Mouse (Mus musculus) frontal cortex, postnatal 25 days (tissue): ENCODE data around the gene Ppp5c.
A peak's percentile ranks its signal among the peaks of the same experiment; 100 is the strongest.
"Not testable (repeated sequence)": the region's sequence is repeated elsewhere in the genome, so short reads cannot be mapped to it uniquely, and the experiment has no call there.

ENCODE experiments used
- DNase-seq, 2 experiments: peaks; one replicate each; pipeline ENCODE4 v3.0.0; 2022; ENCODE audit warnings: low spot score in 2 of 2

Gene Ppp5c

DNA sequence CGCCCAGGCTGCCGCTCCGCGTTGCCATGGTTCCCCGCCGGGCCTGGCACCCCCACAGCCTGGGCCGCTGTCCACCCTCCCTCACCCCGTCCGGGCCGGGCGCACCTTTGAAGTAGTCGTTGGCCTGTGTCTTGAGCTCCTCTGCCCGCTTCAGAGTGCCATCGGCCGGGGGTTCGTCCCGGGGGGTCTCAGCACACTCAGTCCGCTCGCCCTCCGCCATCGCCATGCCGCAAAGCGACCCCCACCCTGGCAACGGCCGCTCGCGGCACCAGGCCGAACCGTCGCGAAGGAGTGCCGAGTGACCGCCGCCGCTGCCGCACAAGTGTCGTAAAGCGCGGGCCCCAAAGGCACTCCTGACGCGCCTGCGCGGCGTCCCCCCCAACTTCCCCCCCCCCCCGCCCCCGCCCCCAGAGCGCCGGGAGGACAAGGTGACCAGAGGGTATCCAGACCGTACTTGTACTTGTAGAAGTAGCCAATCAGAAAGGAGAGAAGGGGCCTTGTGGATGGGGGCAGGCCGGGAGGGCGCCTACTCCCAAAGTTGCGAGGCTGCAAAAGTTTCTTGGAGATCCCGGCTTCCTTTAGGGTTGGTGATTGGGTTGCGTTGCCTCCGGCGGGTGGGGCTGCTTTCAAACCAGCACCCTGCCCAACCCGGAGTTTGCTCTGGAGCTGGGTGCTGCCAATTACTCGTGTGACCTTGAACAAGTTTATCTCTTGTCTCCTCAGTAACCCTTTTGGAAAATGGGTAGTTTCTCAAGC, at the start of gene Ppp5c:
Ppp5c (minus strand) TSS at position 337 of the 756 bp plus-strand sequence.
- DNase-seq = peak; percentile 73 to 86

DNA sequence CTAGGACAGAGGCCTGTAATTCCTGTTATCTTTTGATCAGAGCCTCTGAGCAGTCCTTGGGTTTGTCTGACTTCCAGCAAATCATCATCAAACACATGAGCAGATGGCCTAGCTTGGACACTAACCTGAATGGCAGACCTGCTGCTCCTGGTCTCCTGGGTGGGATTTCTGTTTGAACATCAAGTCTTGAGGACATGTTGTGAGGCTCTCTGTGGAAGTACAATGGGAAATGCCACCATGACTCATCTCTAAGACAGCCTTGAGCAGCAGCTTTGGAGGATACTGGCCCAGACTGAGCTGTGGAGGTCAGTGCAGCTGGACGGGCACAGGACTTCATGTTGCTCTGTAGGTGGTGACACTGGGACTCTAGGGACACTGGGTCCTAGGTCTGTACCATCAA, 48.8 kb upstream of the Ppp5c start:
- no peak for DNase-seq

DNA sequence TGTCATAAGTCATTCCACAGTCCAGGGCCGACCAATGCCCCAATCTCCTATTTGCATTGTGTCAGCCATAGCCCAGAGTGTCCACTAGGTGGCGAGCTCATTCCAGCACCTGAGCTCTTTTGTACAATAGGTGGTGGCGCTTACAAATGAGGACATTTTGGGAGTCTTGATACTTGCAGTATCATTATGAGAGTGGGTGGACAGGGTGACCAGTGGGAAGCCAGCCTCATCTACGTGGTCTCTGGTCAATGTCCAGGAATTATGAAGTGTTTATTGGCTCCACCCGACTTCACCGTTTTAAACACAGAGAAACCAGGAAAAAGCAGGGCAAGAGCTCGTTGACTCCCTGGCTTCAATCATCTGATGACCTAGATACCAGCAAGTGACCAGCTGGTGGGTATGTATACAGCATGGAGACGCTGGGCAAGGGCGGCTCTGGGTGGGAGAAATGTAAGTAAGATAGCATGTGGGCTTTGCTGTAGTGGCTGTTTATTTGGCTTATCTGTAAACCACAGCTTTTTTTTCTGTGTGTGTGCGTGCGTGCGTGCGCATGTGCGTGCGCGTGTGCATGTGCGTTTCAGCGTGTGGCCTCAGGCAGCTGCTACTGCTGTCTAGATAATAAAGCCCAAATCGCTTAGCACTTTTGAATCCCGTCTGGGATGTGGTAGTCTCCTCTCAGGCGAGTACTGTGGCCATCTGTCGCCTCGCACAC, 46.3 kb upstream of the Ppp5c start, which contains the start of gene Psg16:
Psg16 (plus strand) TSS at position 137 of the 712 bp plus-strand sequence.
- DNase-seq = peak; percentile 38 to 55

DNA sequence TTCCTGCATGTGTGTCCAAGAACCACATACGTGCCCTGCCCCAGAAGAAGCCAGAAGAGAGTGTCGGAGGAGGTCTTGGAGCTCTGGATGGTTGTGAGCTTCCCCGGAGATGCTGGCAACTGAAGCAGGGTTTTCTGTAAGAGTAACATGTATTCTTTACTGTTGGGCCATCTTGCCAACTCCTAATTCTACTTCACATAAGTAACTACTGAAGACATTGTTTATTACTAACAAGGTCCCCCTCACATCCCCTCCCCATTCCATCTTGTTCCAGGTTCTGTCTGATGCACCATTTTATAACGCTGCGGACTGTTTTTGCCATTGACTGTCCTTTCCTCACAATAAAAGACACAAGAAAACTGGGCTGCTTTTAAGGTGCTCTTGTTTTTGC, 45.8 kb upstream of the Ppp5c start:
- DNase-seq = no peak

DNA sequence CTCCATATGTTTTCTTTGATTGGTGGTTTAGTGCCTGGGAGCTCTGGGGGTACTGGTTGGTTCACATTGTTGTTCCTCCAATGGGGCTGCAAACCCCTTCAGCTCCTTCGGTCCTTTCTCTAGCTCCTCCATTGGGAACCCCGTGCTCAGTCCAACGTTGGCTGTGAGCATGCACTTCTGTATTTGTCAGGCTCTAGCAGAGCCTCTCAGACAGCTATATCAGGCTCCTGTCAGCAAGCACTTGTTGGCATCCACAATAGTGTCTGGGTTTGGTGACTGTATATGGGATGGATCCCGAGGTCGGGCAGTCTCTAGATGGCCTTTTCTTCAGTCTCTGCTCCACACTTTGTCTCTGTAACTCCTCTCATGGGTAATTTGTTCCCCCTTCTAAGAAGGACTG, 39.9 kb upstream of the Ppp5c start:
- not testable (repeated sequence) for DNase-seq

DNA sequence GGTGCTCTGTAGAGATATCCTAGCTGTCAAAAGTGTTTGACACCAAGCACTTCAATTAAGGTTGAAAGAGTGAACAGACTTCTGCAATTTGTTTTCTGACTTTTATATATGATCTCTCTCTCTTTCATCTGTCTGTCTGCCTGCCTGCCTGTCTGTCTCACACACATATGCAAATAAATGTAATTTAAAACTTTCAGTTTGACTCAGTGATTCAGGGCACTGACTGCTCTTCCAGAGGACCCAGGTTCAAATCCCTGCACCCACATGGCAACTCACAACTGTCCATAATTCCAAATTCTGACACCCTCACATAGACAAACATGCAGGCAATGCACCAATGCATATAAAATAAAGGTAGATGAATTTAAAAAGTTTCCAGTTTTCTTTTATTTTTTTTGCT, 39.3 kb upstream of the Ppp5c start:
- no peak for DNase-seq

DNA sequence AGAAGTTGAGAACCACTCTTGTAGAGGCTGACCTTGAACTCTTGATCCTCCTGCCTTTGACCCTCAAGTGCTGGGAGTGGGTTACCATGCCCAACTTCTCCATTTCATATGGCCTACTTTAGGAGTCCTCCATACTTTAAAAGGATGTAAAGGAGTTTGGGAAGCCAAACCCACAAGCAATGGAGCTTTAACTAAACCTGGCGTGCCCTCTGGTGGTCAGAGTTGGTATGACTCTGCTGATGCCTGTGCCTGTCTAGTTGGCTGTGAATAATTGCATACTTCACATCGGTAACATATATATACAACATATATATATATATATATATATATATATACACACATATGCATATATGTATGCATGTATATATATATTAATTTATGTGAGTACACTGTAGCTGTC, 38.7 kb upstream of the Ppp5c start:
- peak; percentile 93 to 97 for DNase-seq

DNA sequence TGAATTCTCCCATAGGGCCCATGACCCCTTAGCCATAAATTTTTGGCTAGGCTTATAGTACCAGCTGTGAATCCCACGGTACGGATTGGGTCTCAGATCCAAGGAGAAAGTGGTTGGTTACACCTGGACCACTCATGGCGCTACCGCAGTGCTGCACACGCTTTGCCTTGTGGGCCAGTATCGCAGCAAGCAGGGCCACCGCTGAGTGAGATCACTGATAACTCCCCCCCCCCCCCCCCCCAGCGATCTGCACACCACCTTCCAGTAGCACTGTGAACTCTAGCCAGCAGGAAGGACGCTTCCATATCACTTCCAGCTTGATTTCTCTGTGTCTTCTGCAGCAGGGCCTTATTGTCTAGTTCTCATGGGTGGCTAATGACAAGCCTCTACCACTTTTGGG, 37.9 kb upstream of the Ppp5c start:
- no peak for DNase-seq

DNA sequence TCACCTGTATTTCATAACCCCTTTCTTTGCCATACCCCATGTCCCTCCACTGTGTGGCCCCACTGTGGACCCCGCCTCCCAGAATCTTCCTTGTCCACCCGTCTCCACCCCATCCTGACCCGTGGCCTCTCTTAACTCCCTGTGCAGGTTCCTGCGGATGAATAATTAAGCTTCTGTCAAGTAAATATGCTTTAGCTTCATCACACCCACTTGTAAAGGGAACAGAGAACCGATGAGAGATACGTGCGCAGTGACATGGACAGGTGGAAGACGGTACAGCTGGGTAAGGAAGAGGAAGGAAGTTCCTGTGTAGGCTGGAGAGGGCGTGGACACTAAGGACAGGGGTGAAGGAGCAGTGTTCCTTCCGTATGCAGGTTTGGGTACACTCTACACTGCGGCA, 35.1 kb upstream of the Ppp5c start:
- no peak for DNase-seq

DNA sequence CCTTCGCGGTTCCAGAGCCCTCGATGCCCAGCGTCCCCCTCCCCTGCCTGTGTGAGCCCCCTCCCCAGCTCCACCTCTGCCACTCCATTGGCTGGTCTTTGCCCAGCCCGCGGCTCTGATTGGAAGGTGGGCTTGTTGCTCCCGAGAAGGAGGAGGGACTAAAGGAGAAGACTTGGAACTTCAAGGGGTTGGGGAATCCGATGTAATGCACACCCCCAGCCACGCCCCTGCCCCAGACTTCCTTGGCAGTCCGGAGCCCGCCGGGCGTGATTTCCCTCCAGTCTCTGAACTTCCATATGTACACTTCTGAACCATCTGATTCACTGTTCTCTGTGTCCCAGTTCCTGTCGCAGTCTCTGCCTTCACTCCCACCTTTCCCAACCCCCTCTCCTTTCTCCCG, 34.7 kb upstream of the Ppp5c start, which contains the start of gene Hif3a:
Hif3a (minus strand) TSS at position 39 of the 400 bp plus-strand sequence.
- DNase-seq = no peak

DNA sequence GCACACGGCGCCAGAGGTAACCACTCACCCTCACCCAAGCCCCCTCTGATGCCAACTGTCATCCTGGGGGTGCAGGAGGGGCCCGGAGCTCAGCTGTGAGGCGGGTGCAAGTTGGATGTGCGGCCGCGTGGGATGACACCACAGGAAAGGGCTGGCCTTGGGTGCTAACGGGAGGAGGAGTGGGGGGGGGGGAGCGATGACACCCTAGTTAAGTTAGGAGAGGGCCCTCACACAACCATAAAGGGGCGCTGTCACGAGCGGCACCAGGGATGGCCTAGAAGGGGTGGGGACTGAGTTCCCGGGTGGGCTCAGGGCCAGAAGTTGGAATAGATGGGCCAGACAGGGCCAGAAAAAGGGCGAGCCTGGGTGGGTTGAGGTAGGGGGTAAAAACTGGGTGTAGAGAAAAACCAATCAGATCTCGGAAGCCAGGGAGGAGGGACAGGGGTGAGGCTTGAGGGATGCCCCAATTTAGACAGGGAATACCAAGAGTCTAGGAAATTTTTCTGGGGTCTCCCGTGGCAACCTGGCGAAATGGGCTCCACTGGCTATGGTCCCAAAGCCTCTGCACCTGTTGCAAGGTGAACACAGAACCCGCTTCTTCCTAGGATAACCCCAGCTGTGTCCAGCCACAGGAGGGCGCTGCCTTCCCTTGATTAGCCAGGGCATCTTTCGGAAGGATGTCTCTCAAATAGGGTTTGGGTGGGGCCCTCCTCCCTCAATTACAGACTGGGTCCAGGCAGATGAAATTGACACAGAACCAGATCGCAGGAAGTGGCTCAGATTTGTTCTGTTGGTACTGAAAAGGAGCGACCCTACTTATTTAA, 33.3 kb upstream of the Ppp5c start:
- no peak for DNase-seq

DNA sequence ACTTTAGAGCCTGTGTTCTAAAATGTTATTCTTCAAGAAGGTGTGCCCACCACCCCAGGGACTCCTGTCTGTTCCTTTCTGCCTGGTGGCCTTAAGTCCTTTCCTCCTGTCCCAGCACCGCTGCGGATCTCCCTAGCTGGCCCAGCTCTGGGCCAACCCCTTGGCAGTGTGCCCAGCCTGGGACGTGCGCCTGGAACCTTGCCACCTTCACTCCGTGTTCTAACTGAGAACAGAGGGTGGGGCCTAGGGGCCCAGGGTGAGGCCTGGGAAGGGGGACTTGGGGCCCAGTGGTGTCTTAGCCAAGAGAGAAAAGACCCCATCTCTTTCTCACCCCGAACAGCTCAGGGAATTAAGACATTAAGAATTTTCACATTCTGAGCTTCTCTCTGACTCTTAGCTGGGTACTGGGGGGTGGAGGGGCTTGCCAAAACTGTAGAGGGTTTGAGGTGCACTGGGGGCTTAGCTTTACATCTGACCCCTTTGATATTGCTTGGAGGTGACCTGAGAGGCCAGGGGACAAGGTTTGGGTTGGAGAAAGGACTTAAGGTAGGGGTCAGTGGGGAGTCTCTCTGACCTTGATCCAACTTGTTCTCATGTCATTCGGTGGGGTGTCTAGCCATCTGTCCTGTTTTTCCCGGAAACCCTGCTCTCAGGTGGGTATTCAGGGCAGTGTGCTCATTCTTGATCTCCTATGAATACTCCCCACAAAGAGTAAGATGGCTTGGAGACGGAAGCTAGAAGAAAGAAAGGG, 32.5 kb upstream of the Ppp5c start:
- DNase-seq = peak; percentile 81 to 86

DNA sequence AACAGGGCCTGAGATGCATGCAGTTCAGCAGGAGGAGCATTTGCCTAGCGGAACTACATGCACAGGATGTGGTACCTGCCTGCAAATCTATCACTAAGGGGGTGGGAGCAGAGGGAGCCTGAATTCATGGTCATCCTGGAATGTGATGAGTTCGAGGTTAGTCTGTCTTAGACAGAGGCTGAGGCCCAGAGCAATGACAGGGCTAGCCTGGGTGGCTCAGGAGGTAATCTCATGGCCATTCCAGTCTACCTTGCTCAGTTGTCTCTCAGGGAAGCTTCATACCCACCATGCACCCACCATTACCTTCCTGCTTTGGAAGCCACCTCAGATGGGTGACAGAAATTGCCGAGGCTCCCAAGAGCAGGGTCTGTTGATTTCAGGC, 31.7 kb upstream of the Ppp5c start:
- no peak for DNase-seq

DNA sequence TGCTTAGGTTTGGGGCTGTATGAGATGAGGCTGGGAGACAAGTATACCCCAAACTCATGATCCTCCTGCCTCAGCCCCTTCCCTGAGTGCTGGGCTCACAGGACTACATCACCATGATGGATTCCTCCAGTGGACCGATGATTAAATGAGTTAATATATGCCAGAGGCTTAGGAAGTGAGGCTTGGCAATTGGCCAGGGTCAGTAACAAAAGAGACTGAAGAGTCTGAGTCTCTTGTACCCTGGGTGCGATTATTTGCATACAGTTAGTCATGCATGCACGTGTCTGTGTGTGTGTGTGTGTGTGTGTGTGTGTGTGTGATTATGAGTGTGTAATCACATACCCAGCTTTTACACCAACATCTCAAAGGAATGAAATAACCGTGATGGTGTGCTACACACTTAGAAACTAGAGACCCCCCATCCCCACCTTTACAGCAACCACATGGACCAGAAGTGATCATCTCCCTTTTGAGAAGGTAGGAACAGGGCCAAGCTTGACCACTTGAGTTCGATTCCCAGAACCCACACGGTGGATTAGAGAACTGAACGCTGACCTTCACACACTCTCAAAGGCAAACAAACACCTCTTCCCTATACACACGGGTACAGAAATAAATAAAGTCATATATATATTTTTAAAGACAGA, 31.2 kb upstream of the Ppp5c start:
- DNase-seq = no peak

DNA sequence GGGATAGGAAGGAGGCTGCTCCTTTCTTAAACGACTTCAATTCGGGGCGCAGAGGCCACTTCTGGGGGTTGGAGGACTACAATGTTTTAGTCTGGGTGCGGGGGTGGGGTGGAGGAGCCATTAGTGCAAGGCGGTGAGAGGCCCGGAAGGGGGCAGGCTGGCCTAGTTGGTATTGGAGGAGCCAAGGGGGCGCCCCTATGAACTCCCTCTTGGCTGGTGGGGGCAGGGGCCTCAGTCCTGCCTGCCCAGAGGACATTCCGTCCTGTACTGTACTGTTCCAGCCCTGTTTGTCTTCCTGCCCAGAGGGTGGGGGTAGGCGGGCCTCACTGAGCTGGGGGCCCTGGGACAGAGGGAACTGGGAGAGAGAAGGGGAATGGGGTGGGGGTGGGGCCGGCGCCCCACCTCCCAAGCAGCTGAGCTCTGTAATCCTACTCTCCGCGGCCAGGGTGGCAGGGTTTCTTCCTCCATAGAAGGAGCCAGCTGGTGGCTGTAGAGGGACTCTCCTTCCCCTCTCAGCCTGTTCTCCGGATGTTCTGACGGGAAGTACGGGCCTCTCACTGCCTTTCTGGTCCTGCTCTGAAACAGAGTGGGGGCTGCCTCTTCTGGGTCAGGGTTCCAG, 30.5 kb upstream of the Ppp5c start:
- peak in 1 of 2 experiments; percentile 23 for DNase-seq

DNA sequence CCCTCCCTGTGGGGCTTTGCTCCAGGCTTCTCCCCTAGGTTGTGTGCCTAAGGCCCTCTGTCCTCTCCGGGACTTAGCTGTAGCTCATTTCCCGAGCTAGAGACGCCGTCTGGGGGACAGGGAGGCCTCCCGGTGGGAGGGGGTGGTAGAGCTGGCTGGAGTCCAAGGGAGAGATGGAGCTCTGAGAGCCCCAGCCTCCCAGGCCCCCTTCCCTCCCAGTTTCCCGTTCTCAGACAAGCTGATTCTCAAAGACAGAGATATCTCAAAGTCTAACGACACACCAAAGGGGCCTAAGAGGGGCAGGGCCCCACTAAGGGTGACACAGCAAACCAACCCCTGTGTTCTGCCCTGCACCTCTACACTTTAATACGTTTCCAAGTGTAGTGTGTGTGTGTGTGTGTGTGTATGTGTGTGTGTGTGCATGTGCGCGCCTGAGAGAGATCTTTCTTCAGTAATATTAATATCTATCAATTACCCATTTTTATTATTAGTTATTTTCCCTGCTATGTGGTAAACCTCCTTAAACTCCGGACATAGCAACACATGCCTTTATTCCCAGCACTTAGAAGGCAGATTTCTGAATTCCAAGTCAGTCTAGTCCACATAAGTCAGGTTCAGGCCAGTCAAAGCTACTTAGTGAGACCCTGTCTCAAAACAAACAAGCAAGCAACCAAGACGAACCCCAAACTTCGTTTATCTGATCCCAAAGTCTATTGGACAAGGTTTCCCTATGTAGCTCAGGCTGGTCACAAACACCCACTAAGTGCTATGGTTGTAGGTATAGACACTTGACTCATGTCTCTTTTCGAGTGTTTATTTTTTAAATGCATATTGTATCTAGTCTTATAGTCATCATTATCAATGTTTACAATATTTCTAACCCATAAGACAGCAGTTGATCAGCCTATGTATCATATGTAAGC, 29.1 kb upstream of the Ppp5c start:
- peak in 1 of 2 experiments; percentile 1 for DNase-seq

DNA sequence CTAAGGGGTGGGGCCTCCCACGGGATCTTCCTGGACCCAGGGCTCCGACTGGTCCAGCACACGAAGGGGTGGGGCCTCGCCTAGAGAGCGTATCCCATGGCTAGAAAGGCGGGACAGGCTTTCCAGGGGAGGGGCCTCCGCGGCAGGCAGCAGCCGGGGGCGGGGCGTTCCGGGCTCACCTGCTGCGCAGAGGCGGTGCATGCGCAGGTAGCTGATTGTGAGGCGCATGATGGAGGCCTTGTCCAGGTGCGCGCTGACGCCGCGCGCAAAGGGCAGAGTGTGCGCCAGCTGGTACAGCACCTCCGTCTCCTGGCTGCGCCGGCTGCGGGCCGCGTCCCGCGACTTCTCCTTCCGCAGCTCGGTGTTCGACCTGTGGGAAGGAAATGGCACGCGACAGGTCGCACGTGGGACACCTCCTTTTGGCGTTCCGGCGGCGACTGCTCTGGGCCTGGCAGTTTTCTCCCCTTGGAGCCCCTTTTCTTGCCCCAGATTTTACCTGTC, 28.4 kb upstream of the Ppp5c start:
- peak; percentile 76 to 82 for DNase-seq

DNA sequence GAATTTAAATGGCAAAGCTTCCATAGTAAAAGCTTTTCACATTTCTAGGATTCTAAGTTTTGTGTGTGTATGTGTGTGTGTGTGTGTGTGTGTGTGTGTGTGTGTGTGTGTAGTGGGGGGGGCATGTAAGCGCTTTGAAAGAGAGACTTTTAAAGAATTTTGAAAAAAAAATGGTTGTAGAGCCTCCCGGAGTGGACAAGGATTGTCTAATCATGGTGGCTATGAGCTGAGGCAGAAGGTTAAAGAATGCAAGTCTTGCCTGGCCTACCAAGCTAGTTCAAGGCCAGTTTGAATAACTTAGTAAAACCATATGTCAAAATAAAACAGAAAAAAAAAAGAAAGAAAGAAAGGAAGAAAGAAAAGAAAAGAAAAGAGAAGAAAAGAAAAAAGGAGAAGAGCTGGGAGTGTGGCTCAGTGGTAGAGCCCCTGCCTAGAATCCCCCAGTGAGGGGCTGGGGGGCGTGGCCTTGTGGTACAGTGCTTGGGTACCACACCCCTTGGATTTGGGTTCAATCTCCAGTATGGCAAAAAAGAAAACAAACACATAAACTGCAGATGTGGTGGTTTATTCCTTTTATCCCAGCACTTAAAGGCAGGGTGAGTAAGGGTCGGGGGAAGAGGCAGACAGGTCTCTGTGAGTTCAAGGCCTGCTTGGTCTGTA, 27.7 kb upstream of the Ppp5c start:
- no peak for DNase-seq
